Mouse (Mus musculus): ENCODE data around the gene Gm525.

GRCm38 (mm10) chr11:89134211-89134610 lies 60.6 kb downstream of the Gm525 start:
- TF ChIP-seq POLR2A (IDR thresholded peaks at IDR 0.05; ENCODE audit: low read depth, low read length) (no peak), CTCF (IDR thresholded peaks at IDR 0.05; ENCODE audit: extremely low read depth, insufficient read length, insufficient replicate concordance, low read depth, low read length) (no peak)
